Mouse (Mus musculus) E14TG2a.4 (cell line): ENCODE results near the gene Ccdc180.

Experiments used
- CTCF ChIP-seq: conservative IDR thresholded peaks from 2 replicates; pipeline ENCODE4 v1.5.1; 2014; ENCODE audit warnings: low read length
- NANOG ChIP-seq: IDR thresholded peaks from 2 replicates; pipeline ENCODE4 v1.6.1; 2014; ENCODE audit warnings: borderline replicate concordance, low read length, mixed read lengths
- POU5F1 ChIP-seq: IDR thresholded peaks from 2 replicates; pipeline ENCODE4 v1.6.1; 2014; ENCODE audit warnings: low read length, borderline replicate concordance

GRCm38 (mm10) chr4:45972951-45973350, 82.8 kb downstream of the Ccdc180 start:
- TF ChIP-seq CTCF (no peak), POU5F1 (no peak), NANOG (no peak)
